Mouse (Mus musculus) testis, adult 2 months (tissue): ENCODE results near the gene Gnat1. TPM values are rescaled to one million over a fixed set of nuclear protein-coding genes. Genes with fewer than 3 reads are reported as not detected.
A peak's percentile ranks its signal among the peaks of the same experiment; 100 is the strongest.

ENCODE experiments used
- H3K27ac ChIP-seq: fragments of 200-500 bp; 2 replicates; pipeline ENCODE4 v1.5.1; 2012; ENCODE audit warnings: low read depth, low read length; ENCODE audit not compliant: control insufficient read depth, insufficient read depth
- H3K27me3 ChIP-seq: fragments of 200-500 bp; 2 replicates; pipeline ENCODE4 v1.6.1; 2012; ENCODE audit warnings: mild to moderate bottlenecking, low read length, moderate library complexity; ENCODE audit not compliant: control insufficient read depth, insufficient read depth
- H3K36me3 ChIP-seq: fragments of 200-500 bp; 2 replicates; pipeline ENCODE4 v1.6.1; 2012; ENCODE audit warnings: mild to moderate bottlenecking, low read length; ENCODE audit not compliant: control insufficient read depth, insufficient read depth
- H3K4me1 ChIP-seq: fragments of 200-500 bp; 2 replicates; pipeline ENCODE4 v1.6.1; 2012; ENCODE audit warnings: low read length; ENCODE audit not compliant: control insufficient read depth, insufficient read depth
- H3K4me3 ChIP-seq: fragments of 200-500 bp; 2 replicates; pipeline ENCODE4 v1.5.1; 2012; ENCODE audit warnings: low read depth, mild to moderate bottlenecking, low read length, moderate library complexity, mixed read lengths; ENCODE audit not compliant: control insufficient read depth
- CTCF ChIP-seq: fragments of 200-500 bp; IDR thresholded peaks from 2 replicates; pipeline ENCODE4 v1.5.1; 2012; ENCODE audit warnings: low read depth, mild to moderate bottlenecking, inconsistent platforms, low read length, moderate library complexity; ENCODE audit not compliant: control insufficient read depth, insufficient read depth, insufficient replicate concordance
- POLR2A ChIP-seq: fragments of 200-500 bp; IDR thresholded peaks from 2 replicates; pipeline ENCODE4 v1.6.1; 2012; ENCODE audit warnings: low read depth, mild to moderate bottlenecking, inconsistent platforms, low read length, moderate library complexity; ENCODE audit not compliant: control insufficient read depth
- polyA plus RNA-seq: library from polyadenylated mRNA; depleted of rRNA; stranded (reverse); fragments of >200 nt; gene quantifications from 2 replicates; pipeline ENCODE4 v1.2.3, GENCODE M21; 2012

Gene Gnat1
- polyA plus RNA-seq, 1 experiment: 0.12 TPM

DNA sequence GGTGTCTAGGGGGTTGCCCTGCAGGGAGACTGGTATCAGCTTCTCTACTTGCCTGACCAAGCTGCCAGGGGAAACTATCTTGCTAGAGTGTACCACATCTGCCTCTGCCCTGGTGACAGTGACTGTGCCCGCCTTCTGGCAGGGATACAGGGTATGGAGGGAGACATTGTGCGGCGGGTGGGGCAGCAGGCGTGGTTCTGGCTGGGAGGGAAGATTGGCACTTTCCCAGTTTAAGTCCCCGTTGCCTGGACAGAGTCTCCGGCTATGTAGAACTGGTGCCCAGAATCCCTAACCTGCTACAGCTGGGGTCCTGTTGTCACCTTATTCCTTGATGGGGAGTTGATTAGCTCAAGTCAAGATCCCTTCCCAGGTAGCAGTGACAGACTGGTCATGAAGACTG, 47.0 kb downstream of the Gnat1 start:
- H3K27me3 ChIP-seq: no peaks in the 10 kb centered on the region
- H3K36me3 ChIP-seq: no peaks in the 10 kb centered on the region
- peak overlapping the region; percentile 99 for H3K27ac ChIP-seq
- TF ChIP-seq CTCF: no peak
- no peak for TF ChIP-seq POLR2A
- H3K4me1 ChIP-seq: peaks cover 49% of the 10 kb centered on the region
- peak overlapping the region; percentile 91 for H3K4me3 ChIP-seq

DNA sequence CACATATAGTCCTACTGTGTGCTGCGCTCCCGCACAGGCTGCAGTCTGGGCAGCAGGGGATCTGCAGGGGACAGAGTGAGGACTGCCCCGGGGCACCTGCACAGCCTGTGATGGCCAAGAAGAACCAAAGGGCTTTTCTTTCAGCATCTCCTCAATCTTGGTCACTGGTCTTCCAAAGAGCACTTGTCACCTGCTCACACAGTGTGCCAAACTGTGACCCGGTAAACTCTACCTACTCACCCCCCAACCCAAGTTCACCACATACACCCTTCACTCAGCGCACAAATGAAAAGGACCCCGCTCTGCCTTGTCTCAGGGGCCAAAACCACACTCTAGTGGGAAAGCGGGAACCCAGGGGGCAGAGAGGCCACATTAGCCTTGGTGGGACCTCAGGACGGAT, 47.7 kb downstream of the Gnat1 start:
- Histone ChIP-seq H3K36me3 (no peaks in the 10 kb centered on the region), H3K27ac (no peak overlapping the region; the same call in 1 of the 2 replicates), H3K4me3 (no peak overlapping the region), H3K27me3 (no peaks in the 10 kb centered on the region), H3K4me1 (peaks cover 47% of the 10 kb centered on the region)
- TF ChIP-seq POLR2A (no peak), CTCF (no peak)

DNA sequence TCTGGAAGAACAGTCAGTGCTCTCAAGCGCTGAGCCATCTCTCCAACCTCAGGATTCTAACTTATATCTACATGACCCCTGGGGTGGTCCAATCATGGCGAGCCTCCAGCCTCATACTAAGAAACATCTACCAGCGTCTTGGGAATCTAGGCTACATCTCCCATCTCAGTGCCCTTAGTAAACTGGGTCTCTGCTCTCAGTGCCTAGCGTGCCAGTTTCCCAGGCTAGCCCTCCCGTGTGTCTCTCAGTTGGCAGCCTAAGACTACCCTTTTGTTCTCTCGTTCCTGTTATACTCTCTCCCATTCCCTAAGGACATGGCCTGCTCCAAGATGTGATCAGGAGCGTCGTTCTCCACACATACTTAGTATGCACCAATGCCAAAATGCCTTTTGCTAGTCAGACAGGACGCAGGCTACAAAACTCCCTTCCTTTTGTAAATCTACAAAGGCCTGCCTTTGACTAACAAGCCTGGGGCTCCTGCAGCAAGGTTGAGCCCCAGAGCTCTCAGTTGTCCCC, 48.1 kb downstream of the Gnat1 start:
- H3K4me3 ChIP-seq: no peak overlapping the region
- no peaks in the 10 kb centered on the region for H3K27me3 ChIP-seq
- TF ChIP-seq POLR2A (no peak), CTCF (no peak)
- H3K36me3 ChIP-seq: no peaks in the 10 kb centered on the region
- peaks cover 52% of the 10 kb centered on the region for H3K4me1 ChIP-seq
- no peak overlapping the region for H3K27ac ChIP-seq

DNA sequence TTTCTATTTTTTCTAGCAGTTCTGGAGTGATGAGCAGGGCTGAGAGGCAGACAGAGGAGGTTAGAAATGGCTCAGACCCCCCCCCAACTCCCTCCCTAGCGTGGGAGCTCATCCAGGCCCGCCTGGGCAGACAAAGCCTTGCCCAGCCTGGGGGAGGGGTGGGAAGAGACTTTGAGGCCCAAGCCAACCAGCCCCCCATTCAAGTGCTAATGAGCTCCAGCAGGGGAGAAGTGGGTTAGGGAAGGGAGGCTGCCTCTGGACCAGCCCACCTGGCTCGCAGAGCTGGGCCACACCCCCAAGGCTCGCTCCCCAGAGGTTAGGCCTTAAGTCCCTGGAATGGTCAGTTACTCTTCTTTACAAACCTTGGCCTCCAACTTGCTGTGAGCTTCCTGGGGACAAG, 48.9 kb downstream of the Gnat1 start:
- no peak overlapping the region for H3K4me3 ChIP-seq
- TF ChIP-seq CTCF: no peak
- TF ChIP-seq POLR2A: no peak
- H3K27me3 ChIP-seq: no peaks in the 10 kb centered on the region
- peaks cover 53% of the 10 kb centered on the region for H3K4me1 ChIP-seq
- H3K36me3 ChIP-seq: no peaks in the 10 kb centered on the region
- no peak overlapping the region for H3K27ac ChIP-seq

DNA sequence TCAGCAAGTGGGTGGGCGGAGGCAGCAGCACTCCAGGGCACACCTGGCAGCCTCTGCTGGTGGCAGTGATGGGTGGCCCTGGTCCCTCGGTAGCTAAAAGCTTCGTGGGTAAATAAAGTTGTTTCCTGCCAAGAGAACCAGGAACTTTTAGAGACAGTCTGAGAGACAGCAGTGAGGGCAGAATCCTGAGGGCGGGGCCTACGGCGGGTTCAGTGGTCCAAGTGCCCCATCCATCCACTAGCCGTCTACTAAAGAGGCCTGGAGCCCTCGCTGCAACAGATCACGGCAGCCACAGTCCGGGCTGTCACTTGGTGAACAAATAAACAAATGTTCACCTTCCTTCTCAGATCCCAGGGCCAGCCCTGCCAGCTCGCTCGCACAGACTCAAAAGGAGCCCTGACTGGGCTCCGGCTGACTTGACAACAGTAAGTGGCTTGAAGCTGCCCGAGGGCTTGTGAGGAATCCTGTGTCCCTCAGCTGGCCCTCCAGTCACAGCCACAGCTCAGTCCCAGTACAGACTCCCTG, 49.5 kb downstream of the Gnat1 start:
- no peaks in the 10 kb centered on the region for H3K36me3 ChIP-seq
- TF ChIP-seq POLR2A: no peak
- TF ChIP-seq CTCF: no peak
- no peaks in the 10 kb centered on the region for H3K27me3 ChIP-seq
- H3K4me1 ChIP-seq: peaks cover 51% of the 10 kb centered on the region
- no peak overlapping the region for H3K27ac ChIP-seq
- no peak overlapping the region for H3K4me3 ChIP-seq

DNA sequence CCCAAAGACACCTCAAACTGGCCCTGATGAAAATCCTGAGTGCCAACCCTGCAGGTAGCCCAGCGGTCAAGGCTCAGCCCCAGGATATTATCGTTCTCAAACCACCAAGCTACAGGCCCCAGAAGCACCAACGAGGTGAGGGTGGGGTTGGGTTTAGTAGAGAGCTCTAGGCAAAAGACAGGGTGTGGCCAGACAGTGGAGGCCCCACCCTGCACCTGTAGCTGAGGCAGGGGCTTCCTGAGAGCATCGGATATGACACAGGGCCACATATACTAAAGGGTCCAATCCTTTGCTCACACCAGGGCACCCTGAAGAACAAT, 50.1 kb downstream of the Gnat1 start:
- no peaks in the 10 kb centered on the region for H3K36me3 ChIP-seq
- H3K4me3 ChIP-seq: no peak overlapping the region
- no peaks in the 10 kb centered on the region for H3K27me3 ChIP-seq
- TF ChIP-seq CTCF (no peak), POLR2A (no peak)
- peak overlapping the region; percentile 14; the same call in 1 of the 2 replicates for H3K27ac ChIP-seq
- peaks cover 46% of the 10 kb centered on the region for H3K4me1 ChIP-seq

DNA sequence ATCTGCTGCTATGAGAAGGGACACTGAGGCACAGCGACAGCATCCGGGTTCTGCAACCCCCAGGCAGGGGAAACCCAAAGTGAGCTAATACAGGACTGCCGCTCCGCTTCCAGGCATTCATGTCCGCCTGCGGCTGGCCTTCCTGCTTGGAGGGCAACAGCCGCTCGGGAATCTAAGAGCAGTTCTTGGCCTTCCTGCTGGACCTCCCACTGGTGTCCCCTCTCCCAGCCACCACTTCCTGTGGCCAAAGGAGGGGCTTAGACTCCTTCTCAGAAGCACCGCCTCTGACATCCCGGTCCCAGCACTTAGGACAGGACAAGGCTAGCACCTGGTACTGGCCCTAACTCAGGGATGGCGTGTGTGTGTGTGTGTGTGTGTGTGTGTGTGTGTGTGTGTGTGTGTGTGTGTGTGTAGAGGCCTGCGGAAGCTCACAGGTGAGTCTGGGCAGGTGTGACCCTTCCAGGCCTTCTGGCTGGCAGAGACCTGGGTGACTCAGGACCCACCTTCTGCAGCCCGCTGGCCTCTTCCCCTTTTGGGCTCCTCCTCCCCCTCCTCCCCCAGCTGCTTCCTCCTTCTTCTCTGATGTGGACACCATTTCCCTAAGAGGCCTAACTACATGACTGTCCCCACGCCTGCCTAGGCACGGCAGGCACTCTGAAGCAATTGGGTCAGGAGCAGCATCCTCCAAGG, 50.6 kb downstream of the Gnat1 start:
- TF ChIP-seq CTCF: no peak
- no peak overlapping the region for H3K4me3 ChIP-seq
- peaks cover 42% of the 10 kb centered on the region for H3K4me1 ChIP-seq
- H3K27ac ChIP-seq: peak overlapping the region; percentile 49
- H3K36me3 ChIP-seq: no peaks in the 10 kb centered on the region
- no peaks in the 10 kb centered on the region for H3K27me3 ChIP-seq
